Mouse (Mus musculus) central nervous system, embryonic 11.5 days (tissue): Measurements from ENCODE around the gene Tmtc4. TPM values are rescaled to one million over a fixed set of nuclear protein-coding genes. Genes with fewer than 3 reads are reported as not detected.

Source experiments
- polyA plus RNA-seq: library from polyadenylated mRNA; depleted of rRNA; stranded (reverse); fragments of >200 nt; gene quantifications from 2 replicates; pipeline ENCODE4 v1.2.3, GENCODE M21; 2012; rRNA removed

Gene Tmtc4
- polyA plus RNA-seq, result 30.0 and 35.7 TPM in 2 replicates

GRCm38 (mm10) chr14:122983226-122984215, at the start of gene Tmtc4:
Gene Tmtc4 (minus strand): TSS chr14:122984035.

GRCm38 (mm10) chr14:122913657-122914056, 70.2 kb downstream of the Tmtc4 start, which contains the start of gene Ggact:
Gene Ggact (minus strand): TSS chr14:122913757.

Other genes starting within 250 kb of the Tmtc4 start
- gene Ggact, start 70.3 kb downstream of the Tmtc4 start, polyA plus RNA-seq, result 6.9 and 9.3 TPM in 2 replicates